Mouse (Mus musculus) ES-Bruce4 (cell line): Measurements from ENCODE around the gene Serac1.

Experiments
- CTCF ChIP-seq: IDR thresholded peaks from one replicate; pipeline ENCODE4 v1.8.1; 2011; ENCODE audit warnings: low read depth, low read length
- EP300 ChIP-seq: IDR thresholded peaks from 2 replicates; pipeline ENCODE4 v1.6.1; 2011; ENCODE audit warnings: low read depth, low read length; ENCODE audit not compliant: insufficient read depth
- POLR2A ChIP-seq: IDR thresholded peaks from one replicate; pipeline ENCODE4 v1.8.1; 2011; ENCODE audit warnings: low read length; ENCODE audit not compliant: insufficient read depth

GRCm38 (mm10) chr17:5998235-5998500, 81.4 kb downstream of the Serac1 start:
- TF ChIP-seq EP300, result no peak
- no peak for TF ChIP-seq CTCF
- TF ChIP-seq POLR2A, result no peak
